Mouse (Mus musculus) neural tube, embryonic 13.5 days (tissue): ENCODE measurements at regions not wholly inside any gene's neighbourhood (a gene's known extent, or its start where the extent isn't known, plus 50 kb on each side); places are given as distances from the start of the nearest gene placed in this dataset.

Experiments
- ATAC-seq: fragments of 200-750 bp; cut with Nextera tagmentation; 2 replicates; pipeline ENCODE4 v1.8.0; 2017; ENCODE audit warnings: low read depth, mild to moderate bottlenecking, moderate TSS enrichment, moderate library complexity
- H3K27ac ChIP-seq: fragments of 300-500 bp; sonication (generic); replicated peaks from 2 replicates; pipeline ENCODE4 v1.5.1; 2015; ENCODE audit warnings: moderate library complexity, mild to moderate bottlenecking, inconsistent platforms
- H3K27me3 ChIP-seq: fragments of 300-500 bp; sonication (generic); 2 replicates; pipeline ENCODE4 v1.6.1; 2015; ENCODE audit warnings: mild to moderate bottlenecking, inconsistent platforms
- H3K36me3 ChIP-seq: fragments of 300-500 bp; sonication (generic); 2 replicates; pipeline ENCODE4 v1.6.1; 2015; ENCODE audit warnings: mild to moderate bottlenecking, inconsistent platforms
- H3K4me1 ChIP-seq: fragments of 300-500 bp; sonication (generic); replicated peaks from 2 replicates; pipeline ENCODE4 v1.6.1; 2015; ENCODE audit warnings: inconsistent platforms
- H3K4me2 ChIP-seq: fragments of 300-500 bp; sonication (generic); 2 replicates; pipeline ENCODE4 v1.6.1; 2015; ENCODE audit warnings: inconsistent platforms, mild to moderate bottlenecking, moderate library complexity
- H3K4me3 ChIP-seq: fragments of 300-500 bp; sonication (generic); 2 replicates; pipeline ENCODE4 v1.5.1; 2015; ENCODE audit warnings: mild to moderate bottlenecking, inconsistent platforms
- H3K9ac ChIP-seq: fragments of 300-500 bp; sonication (generic); 2 replicates; pipeline ENCODE4 v1.6.1; 2015; ENCODE audit warnings: moderate library complexity, mild to moderate bottlenecking, inconsistent platforms
- H3K9me3 ChIP-seq: fragments of 300-500 bp; sonication (generic); 2 replicates; pipeline ENCODE4 v1.6.1; 2016; ENCODE audit warnings: inconsistent platforms
- WGBS: fragments of 180-500 bp; shearing (Covaris S2); methylation state at CpG from one replicate; pipeline ENCODE4 v1.1.7; 2015; 5-methylcytosine and 5-hydroxymethylcytosine counted together

- no peak overlapping the region for H3K4me2 ChIP-seq
- WGBS: 99% methylated on average over 2 of the region's 2 CpGs
- H3K36me3 ChIP-seq: no peaks in the 10 kb centered on the region
- no peaks in the 10 kb centered on the region for H3K9me3 ChIP-seq
- no peak for ATAC-seq
- H3K27ac ChIP-seq: no peak overlapping the region
- no peaks in the 10 kb centered on the region for H3K27me3 ChIP-seq
- 0 out of 2 replicates have a peak, but pooled peaks cover 3% of the 10 kb centered on the region for H3K4me1 ChIP-seq
- H3K4me3 ChIP-seq: no peak overlapping the region
- no peak overlapping the region for H3K9ac ChIP-seq
Observed at GRCm38 (mm10) chr1:159398643-159399042, 124.9 kb upstream of the Tnr start.

- H3K4me3 ChIP-seq: no peak overlapping the region
- 80% methylated on average over 7 of the region's 7 CpGs for WGBS
- H3K36me3 ChIP-seq: no peaks in the 10 kb centered on the region
- H3K27ac ChIP-seq: no peak overlapping the region
- H3K4me2 ChIP-seq: no peak overlapping the region
- ATAC-seq: no peak
- H3K9me3 ChIP-seq: no peaks in the 10 kb centered on the region
- H3K4me1 ChIP-seq: no peaks in the 10 kb centered on the region
- H3K27me3 ChIP-seq: no peaks in the 10 kb centered on the region
- H3K9ac ChIP-seq: no peak overlapping the region
Observed at GRCm38 (mm10) chr1:159406317-159406716, 117.3 kb upstream of the Tnr start.

GRCm38 (mm10) chr1:159406781-159407180 lies 116.8 kb upstream of the Tnr start:
- no peak for ATAC-seq
- no peak overlapping the region for H3K27ac ChIP-seq
- no peak overlapping the region for H3K4me3 ChIP-seq
- H3K9me3 ChIP-seq: no peaks in the 10 kb centered on the region
- H3K9ac ChIP-seq: no peak overlapping the region
- no peak overlapping the region for H3K4me2 ChIP-seq
- H3K4me1 ChIP-seq: no peaks in the 10 kb centered on the region
- no peaks in the 10 kb centered on the region for H3K36me3 ChIP-seq
- H3K27me3 ChIP-seq: no peaks in the 10 kb centered on the region

- WGBS: 24% methylated on average over 5 of the region's 5 CpGs
- H3K4me3 ChIP-seq: no peak overlapping the region
Observed at GRCm38 (mm10) chr1:159413374-159413773, 110.2 kb upstream of the Tnr start.

GRCm38 (mm10) chr1:159415656-159416055 lies 107.9 kb upstream of the Tnr start:
- WGBS: 31% methylated on average over 3 of the region's 3 CpGs
- Histone ChIP-seq H3K27me3 (no peaks in the 10 kb centered on the region), H3K27ac (no peak overlapping the region), H3K4me1 (peaks cover 20% of the 10 kb centered on the region), H3K36me3 (no peaks in the 10 kb centered on the region), H3K4me3 (no peak overlapping the region), H3K9me3 (no peaks in the 10 kb centered on the region), H3K9ac (no peak overlapping the region), H3K4me2 (no peak overlapping the region)
- no peak for ATAC-seq

More at GRCm38 (mm10) chr1:159413374-159413773, 110.2 kb upstream of the Tnr start:
- no peak; the same call in 1 of the 2 replicates for ATAC-seq
- no peak overlapping the region for H3K9ac ChIP-seq
- no peaks in the 10 kb centered on the region for H3K36me3 ChIP-seq
- H3K4me2 ChIP-seq: no peak overlapping the region
- H3K9me3 ChIP-seq: no peaks in the 10 kb centered on the region
- peaks cover 20% of the 10 kb centered on the region for H3K4me1 ChIP-seq
- peak overlapping the region; percentile 50 for H3K27ac ChIP-seq
- no peaks in the 10 kb centered on the region for H3K27me3 ChIP-seq

GRCm38 (mm10) chr1:159417176-159417575 lies 106.4 kb upstream of the Tnr start:
- H3K27me3 ChIP-seq: no peaks in the 10 kb centered on the region
- WGBS: 81% methylated on average over 5 of the region's 5 CpGs
- peaks cover 20% of the 10 kb centered on the region for H3K4me1 ChIP-seq
- H3K4me3 ChIP-seq: no peak overlapping the region
- no peak overlapping the region for H3K9ac ChIP-seq
- H3K9me3 ChIP-seq: no peaks in the 10 kb centered on the region
- H3K4me2 ChIP-seq: no peak overlapping the region
- no peak overlapping the region for H3K27ac ChIP-seq
- no peaks in the 10 kb centered on the region for H3K36me3 ChIP-seq
- ATAC-seq: no peak

GRCm38 (mm10) chr1:159419301-159419965 lies 104.1 kb upstream of the Tnr start:
- H3K27ac ChIP-seq: no peak overlapping the region
- no peak overlapping the region for H3K4me2 ChIP-seq
- H3K9ac ChIP-seq: no peak overlapping the region
- H3K27me3 ChIP-seq: no peaks in the 10 kb centered on the region
- no peaks in the 10 kb centered on the region for H3K9me3 ChIP-seq
- H3K4me1 ChIP-seq: peaks cover 8% of the 10 kb centered on the region; the same call in 1 of the 2 replicates
- 62% methylated on average over 6 of the region's 7 CpGs for WGBS
- no peak overlapping the region for H3K4me3 ChIP-seq
- no peak for ATAC-seq
- H3K36me3 ChIP-seq: no peaks in the 10 kb centered on the region

GRCm38 (mm10) chr1:159420189-159420588 lies 103.4 kb upstream of the Tnr start:
- no peak overlapping the region for H3K4me3 ChIP-seq
- H3K4me2 ChIP-seq: no peak overlapping the region
- no peak for ATAC-seq
- 95% methylated on average over 5 of the region's 5 CpGs for WGBS
- H3K4me1 ChIP-seq: peaks cover 7% of the 10 kb centered on the region; the same call in 1 of the 2 replicates
- H3K9me3 ChIP-seq: no peaks in the 10 kb centered on the region
- H3K27me3 ChIP-seq: no peaks in the 10 kb centered on the region
- H3K9ac ChIP-seq: no peak overlapping the region
- H3K36me3 ChIP-seq: no peaks in the 10 kb centered on the region
- H3K27ac ChIP-seq: no peak overlapping the region

- no peaks in the 10 kb centered on the region for H3K27me3 ChIP-seq
- no peak overlapping the region for H3K9ac ChIP-seq
- no peaks in the 10 kb centered on the region for H3K36me3 ChIP-seq
- no peaks in the 10 kb centered on the region for H3K4me1 ChIP-seq
- H3K4me3 ChIP-seq: no peak overlapping the region
- WGBS: 90% methylated on average over 5 of the region's 5 CpGs
- ATAC-seq: no peak
- H3K27ac ChIP-seq: no peak overlapping the region
- no peaks in the 10 kb centered on the region for H3K9me3 ChIP-seq
- H3K4me2 ChIP-seq: no peak overlapping the region
Observed at GRCm38 (mm10) chr1:159423694-159424093, 99.9 kb upstream of the Tnr start.

GRCm38 (mm10) chr1:159429926-159430325 lies 93.6 kb upstream of the Tnr start:
- Histone ChIP-seq H3K9me3 (no peaks in the 10 kb centered on the region), H3K9ac (no peak overlapping the region), H3K4me2 (no peak overlapping the region), H3K27me3 (no peaks in the 10 kb centered on the region), H3K4me3 (no peak overlapping the region), H3K36me3 (no peaks in the 10 kb centered on the region), H3K4me1 (no peaks in the 10 kb centered on the region), H3K27ac (no peak overlapping the region)
- ATAC-seq: no peak

GRCm38 (mm10) chr1:159433521-159433920 lies 90.0 kb upstream of the Tnr start:
- H3K9me3 ChIP-seq: no peaks in the 10 kb centered on the region
- no peaks in the 10 kb centered on the region for H3K4me1 ChIP-seq
- 83% methylated on average over 4 of the region's 4 CpGs for WGBS
- no peaks in the 10 kb centered on the region for H3K36me3 ChIP-seq
- no peak for ATAC-seq
- H3K9ac ChIP-seq: no peak overlapping the region
- no peak overlapping the region for H3K4me3 ChIP-seq
- H3K4me2 ChIP-seq: no peak overlapping the region
- H3K27me3 ChIP-seq: no peaks in the 10 kb centered on the region
- no peak overlapping the region for H3K27ac ChIP-seq

- H3K36me3 ChIP-seq: no peaks in the 10 kb centered on the region
- H3K4me2 ChIP-seq: no peak overlapping the region
- no peak for ATAC-seq
- WGBS: 78% methylated on average over 1 of the region's 1 CpGs
- H3K4me3 ChIP-seq: no peak overlapping the region
- H3K4me1 ChIP-seq: no peaks in the 10 kb centered on the region
- H3K9ac ChIP-seq: no peak overlapping the region
- H3K27me3 ChIP-seq: no peaks in the 10 kb centered on the region
- H3K9me3 ChIP-seq: no peaks in the 10 kb centered on the region
- no peak overlapping the region for H3K27ac ChIP-seq
Observed at GRCm38 (mm10) chr1:159440770-159441169, 82.8 kb upstream of the Tnr start.

GRCm38 (mm10) chr1:159444093-159444492 lies 79.5 kb upstream of the Tnr start:
- Histone ChIP-seq H3K9me3 (no peaks in the 10 kb centered on the region), H3K27ac (no peak overlapping the region), H3K4me2 (no peak overlapping the region), H3K4me1 (no peaks in the 10 kb centered on the region), H3K27me3 (no peaks in the 10 kb centered on the region), H3K4me3 (no peak overlapping the region), H3K36me3 (no peaks in the 10 kb centered on the region), H3K9ac (no peak overlapping the region)
- 81% methylated on average over 1 of the region's 1 CpGs for WGBS
- ATAC-seq: no peak
